Mouse (Mus musculus) hindbrain, embryonic 10.5 days (tissue): ENCODE data around the gene Hip1r. TPM values are rescaled to one million over a fixed set of nuclear protein-coding genes. Genes with fewer than 3 reads are reported as not detected.

Source experiments
- DNase-seq: peaks from one replicate; pipeline ENCODE4 v3.0.0-alpha.2; 2017; ENCODE audit warnings: low spot score
- H3K27ac ChIP-seq: fragments of 300-500 bp; sonication (generic); 2 replicates; pipeline ENCODE4 v1.5.1; 2016; ENCODE audit warnings: mild to moderate bottlenecking, moderate library complexity
- H3K27me3 ChIP-seq: fragments of 300-500 bp; sonication (generic); 2 replicates; pipeline ENCODE4 v1.6.1; 2016; ENCODE audit warnings: mild to moderate bottlenecking; ENCODE audit not compliant: poor library complexity, insufficient read depth, severe bottlenecking
- H3K36me3 ChIP-seq: fragments of 300-500 bp; sonication (generic); 2 replicates; pipeline ENCODE4 v1.6.1; 2016; ENCODE audit warnings: mild to moderate bottlenecking, moderate library complexity
- H3K4me1 ChIP-seq: fragments of 300-500 bp; sonication (generic); replicated peaks from 2 replicates; pipeline ENCODE4 v1.6.1; 2016; ENCODE audit warnings: mild to moderate bottlenecking
- H3K4me3 ChIP-seq: fragments of 300-500 bp; sonication (generic); 2 replicates; pipeline ENCODE4 v1.5.1; 2016; ENCODE audit warnings: mild to moderate bottlenecking, moderate library complexity
- H3K9me3 ChIP-seq: fragments of 300-500 bp; sonication (generic); 2 replicates; pipeline ENCODE4 v1.6.1; 2016; ENCODE audit warnings: mild to moderate bottlenecking, moderate library complexity
- WGBS: fragments of 180-500 bp; shearing (Covaris S2); methylation state at CpG from one replicate; pipeline ENCODE4 v1.1.7; 2016; 5-methylcytosine and 5-hydroxymethylcytosine counted together
- polyA plus RNA-seq: library from polyadenylated mRNA; unstranded; fragments of >200 nt; fragmentation: Nextera tagmentation; extraction: Ambion mirVana; gene quantifications from 2 replicates; pipeline ENCODE4 v1.2.1, GENCODE M21; 2016

The Hip1r gene
- polyA plus RNA-seq, 1 experiment from 2014 or later: 12.5 TPM

GRCm38 (mm10) chr5:124025587-124026441, 52.4 kb downstream of the Hip1r start:
- H3K4me1 ChIP-seq: peaks cover 91% of the 10 kb centered on the region
- WGBS: 89% methylated on average over 15 of the region's 15 CpGs

GRCm38 (mm10) chr5:124026568-124026967, 53.1 kb downstream of the Hip1r start:
- Histone ChIP-seq H3K27ac (peak overlapping the region; percentile 80), H3K9me3 (no peaks in the 10 kb centered on the region), H3K4me3 (0 out of 2 replicates have a peak overlapping the region, but pooled peaks have one; percentile 6), H3K27me3 (no peaks in the 10 kb centered on the region), H3K4me1 (peaks cover 96% of the 10 kb centered on the region), H3K36me3 (peaks cover 53% of the 10 kb centered on the region)
- 73% methylated on average over 5 of the region's 5 CpGs for WGBS
- no peak for DNase-seq

More at GRCm38 (mm10) chr5:124025587-124026441, 52.4 kb downstream of the Hip1r start:
- Histone ChIP-seq H3K9me3 (no peaks in the 10 kb centered on the region), H3K4me3 (0 out of 2 replicates have a peak overlapping the region, but pooled peaks have one; percentile 6), H3K36me3 (peaks cover 61% of the 10 kb centered on the region), H3K27ac (peak overlapping the region; percentile 80), H3K27me3 (no peaks in the 10 kb centered on the region)
- no peak for DNase-seq

DNA sequence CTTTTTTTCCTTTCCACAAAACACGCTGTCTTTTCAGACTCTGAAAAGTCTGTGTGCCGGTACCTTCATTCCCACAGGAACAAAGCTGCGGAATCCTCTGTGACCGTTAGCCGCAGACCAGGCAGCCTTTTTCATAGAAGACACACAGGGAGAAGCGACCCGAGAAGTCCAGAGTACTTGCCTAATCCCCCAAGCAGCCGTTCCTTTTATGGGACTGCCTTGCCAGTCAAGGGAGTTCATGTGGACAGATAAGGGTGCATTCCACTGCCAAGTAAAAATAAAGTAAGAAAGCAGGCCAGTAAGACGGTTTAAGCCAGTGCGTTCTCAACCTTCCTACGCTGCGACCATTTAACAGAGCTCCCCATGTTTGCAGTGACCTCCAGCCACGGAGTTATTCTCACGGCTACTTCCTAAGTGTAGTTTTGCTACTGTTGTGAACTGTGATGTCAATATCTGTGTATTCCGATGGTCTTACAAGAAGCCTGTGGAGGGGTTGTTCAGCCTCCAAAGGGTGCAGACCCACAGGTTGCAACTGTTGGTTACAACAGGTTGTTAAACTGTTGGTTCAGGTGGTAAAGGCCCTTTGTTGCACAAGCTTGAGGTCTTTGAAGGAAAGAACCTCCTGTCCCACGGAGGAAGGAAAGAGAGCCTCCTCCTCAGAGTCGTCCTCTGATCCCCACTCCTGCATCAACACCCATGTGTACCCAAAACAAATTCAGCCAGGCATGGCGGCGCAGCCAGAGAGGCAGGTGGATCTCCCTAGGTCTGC, 54.5 kb downstream of the Hip1r start:
- Histone ChIP-seq H3K9me3 (no peaks in the 10 kb centered on the region), H3K36me3 (peaks cover 44% of the 10 kb centered on the region), H3K27ac (peak overlapping the region; percentile 63), H3K4me3 (0 out of 2 replicates have a peak overlapping the region, but pooled peaks have one; percentile 9), H3K27me3 (no peaks in the 10 kb centered on the region), H3K4me1 (peaks cover 85% of the 10 kb centered on the region)
- WGBS: 76% methylated on average over 19 of the region's 19 CpGs
- DNase-seq: no peak

GRCm38 (mm10) chr5:124028680-124029079, 55.3 kb downstream of the Hip1r start:
- peak overlapping the region; percentile 63; the same call in 1 of the 2 replicates for H3K27ac ChIP-seq
- 0 out of 2 replicates have a peak overlapping the region, but pooled peaks have one; percentile 9 for H3K4me3 ChIP-seq
- 73% methylated on average over 7 of the region's 7 CpGs for WGBS
- no peaks in the 10 kb centered on the region for H3K9me3 ChIP-seq
- DNase-seq: no peak
- peaks cover 40% of the 10 kb centered on the region for H3K36me3 ChIP-seq
- peaks cover 77% of the 10 kb centered on the region for H3K4me1 ChIP-seq
- H3K27me3 ChIP-seq: no peaks in the 10 kb centered on the region

GRCm38 (mm10) chr5:124029220-124030035, 56.0 kb downstream of the Hip1r start:
- 0 out of 2 replicates have a peak overlapping the region, but pooled peaks have one; percentile 0 for H3K27ac ChIP-seq

GRCm38 (mm10) chr5:124030386-124031067, 57.1 kb downstream of the Hip1r start:
- Histone ChIP-seq H3K4me1 (peaks cover 64% of the 10 kb centered on the region), H3K27ac (peak overlapping the region; percentile 98), H3K9me3 (no peaks in the 10 kb centered on the region), H3K27me3 (no peaks in the 10 kb centered on the region), H3K4me3 (peak overlapping the region; percentile 98), H3K36me3 (peaks cover 40% of the 10 kb centered on the region)
- 52% methylated on average over 12 of the region's 12 CpGs for WGBS
- no peak for DNase-seq

More at GRCm38 (mm10) chr5:124029220-124030035, 56.0 kb downstream of the Hip1r start:
- H3K4me3 ChIP-seq: 0 out of 2 replicates have a peak overlapping the region, but pooled peaks have one; percentile 98
- peaks cover 72% of the 10 kb centered on the region for H3K4me1 ChIP-seq
- no peaks in the 10 kb centered on the region for H3K9me3 ChIP-seq
- 93% methylated on average over 19 of the region's 19 CpGs for WGBS
- DNase-seq: no peak
- no peaks in the 10 kb centered on the region for H3K27me3 ChIP-seq
- peaks cover 40% of the 10 kb centered on the region for H3K36me3 ChIP-seq

DNA sequence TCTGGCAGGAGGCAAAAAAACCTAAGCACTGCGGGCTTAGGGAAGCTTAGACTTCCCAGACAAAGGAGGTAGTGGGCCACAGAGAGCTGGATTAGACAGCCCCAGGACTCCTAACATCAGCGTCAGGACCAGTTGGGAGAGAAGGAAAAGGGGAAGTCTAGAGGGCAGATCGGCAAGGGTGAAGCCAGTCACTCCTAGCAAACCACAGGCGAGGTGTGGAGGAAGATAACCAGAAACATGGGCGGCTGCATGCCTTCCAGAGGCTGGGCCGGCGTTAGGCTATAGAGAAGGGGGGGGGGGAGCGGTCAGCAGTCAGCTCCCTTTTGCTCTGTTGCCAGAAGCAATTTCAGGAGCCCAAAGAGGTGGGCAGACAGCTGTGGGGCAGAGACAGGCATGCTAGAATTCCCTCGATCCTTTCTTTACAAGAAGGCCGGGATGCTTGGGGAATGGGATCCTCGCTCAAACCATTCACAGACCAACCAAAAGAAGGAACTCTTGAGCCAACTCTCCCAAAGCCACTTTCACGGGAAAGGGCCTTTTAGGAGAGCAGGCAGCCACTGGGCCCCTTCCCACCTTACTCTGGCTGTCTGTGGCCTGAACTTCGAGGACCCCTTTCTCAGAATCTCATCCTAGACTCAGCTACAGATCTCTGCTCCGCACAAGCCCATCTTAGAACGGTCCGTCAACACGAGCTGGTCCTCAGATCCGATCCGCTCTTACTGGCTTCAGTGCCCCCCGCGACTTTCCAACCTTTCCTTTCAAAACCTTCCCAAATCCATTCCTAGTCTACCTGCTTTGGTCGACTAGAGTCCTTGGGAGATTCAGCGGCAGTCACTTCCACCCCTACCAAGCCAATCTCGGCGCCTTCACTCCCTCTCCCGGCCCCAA, 57.9 kb downstream of the Hip1r start:
- peak overlapping the region; percentile 98 for H3K4me3 ChIP-seq
- no peaks in the 10 kb centered on the region for H3K27me3 ChIP-seq
- WGBS: 2% methylated on average over 26 of the region's 26 CpGs
- H3K4me1 ChIP-seq: peaks cover 62% of the 10 kb centered on the region
- H3K27ac ChIP-seq: peak overlapping the region; percentile 98
- no peaks in the 10 kb centered on the region for H3K9me3 ChIP-seq
- peak; percentile 43 for DNase-seq
- H3K36me3 ChIP-seq: peaks cover 32% of the 10 kb centered on the region

- Histone ChIP-seq H3K4me3 (peak within 1 kb of the TSS; percentile 98), H3K36me3 (peaks cover 25% of the 10 kb centered on the region), H3K27me3 (no peaks in the 10 kb centered on the region), H3K27ac (peak within 1 kb of the TSS; percentile 98), H3K9me3 (no peaks in the 10 kb centered on the region), H3K4me1 (peaks cover 62% of the 10 kb centered on the region)
- peak; percentile 93 for DNase-seq
- WGBS: under 1% methylated on average over 52 of the region's 52 CpGs
Observed at GRCm38 (mm10) chr5:124032001-124032508, 58.6 kb downstream of the Hip1r start, which contains the start of gene Vps37b. Gene Vps37b, minus strand, starts transcription at chr5:124032270.

- no peak overlapping the region for H3K27ac ChIP-seq
- no peak overlapping the region for H3K4me3 ChIP-seq
- H3K27me3 ChIP-seq: no peaks in the 10 kb centered on the region
- H3K9me3 ChIP-seq: no peaks in the 10 kb centered on the region
- DNase-seq: no peak
- H3K36me3 ChIP-seq: peaks cover 5% of the 10 kb centered on the region; the same call in 1 of the 2 replicates
- whole genome bisulfite sequencing: 75% methylated on average over 11 of the region's 11 CpGs
- H3K4me1 ChIP-seq: peaks cover 48% of the 10 kb centered on the region
Observed at GRCm38 (mm10) chr5:124034471-124034870, 61.0 kb downstream of the Hip1r start.

- DNase-seq: no peak
- H3K27ac ChIP-seq: peak overlapping the region; percentile 84
- H3K36me3 ChIP-seq: no peaks in the 10 kb centered on the region
- H3K27me3 ChIP-seq: no peaks in the 10 kb centered on the region
- H3K4me3 ChIP-seq: no peak overlapping the region
- 90% methylated on average over 9 of the region's 9 CpGs for WGBS
- H3K9me3 ChIP-seq: no peaks in the 10 kb centered on the region
- H3K4me1 ChIP-seq: peaks cover 38% of the 10 kb centered on the region
Observed at GRCm38 (mm10) chr5:124035406-124035805, 62.0 kb downstream of the Hip1r start.

DNA sequence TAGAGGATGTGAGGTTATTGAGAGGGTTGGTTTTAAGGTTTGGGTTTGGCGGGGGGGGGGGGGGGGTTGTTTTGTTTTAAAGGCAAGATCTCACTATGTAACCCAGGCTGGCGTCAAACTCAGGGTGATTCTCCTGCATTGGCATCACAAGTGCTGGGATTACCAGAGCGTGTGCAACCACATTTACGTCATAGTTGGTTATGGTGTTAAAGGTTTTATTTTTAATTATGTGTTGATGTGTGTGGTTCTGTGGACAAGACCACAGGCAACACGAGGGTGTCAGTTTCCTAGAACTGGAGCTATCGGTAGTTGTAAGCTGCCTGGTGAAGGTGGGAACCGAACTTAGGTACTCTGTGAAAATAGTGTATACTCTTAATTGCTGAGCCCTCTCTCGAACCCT, 62.4 kb downstream of the Hip1r start:
- H3K4me3 ChIP-seq: no peak overlapping the region
- peaks cover 34% of the 10 kb centered on the region for H3K4me1 ChIP-seq
- no peaks in the 10 kb centered on the region for H3K27me3 ChIP-seq
- H3K36me3 ChIP-seq: no peaks in the 10 kb centered on the region
- DNase-seq: no peak
- 79% methylated on average over 7 of the region's 8 CpGs for WGBS
- H3K9me3 ChIP-seq: no peaks in the 10 kb centered on the region
- H3K27ac ChIP-seq: peak overlapping the region; percentile 84
